Mouse (Mus musculus): ENCODE measurements at regions not wholly inside any gene's neighbourhood (a gene's known extent, or its start where the extent isn't known, plus 50 kb on each side); places are given as distances from the start of the nearest gene placed in this dataset.

GRCm38 (mm10) chr10:96427407-96427806 is 189.4 kb upstream of the Btg1 start:
- DNase-seq (ENCODE audit: low read depth): no peak

- DNase-seq (ENCODE audit: low read depth): no peak
Observed at GRCm38 (mm10) chr10:96430142-96430541, 186.7 kb upstream of the Btg1 start.

GRCm38 (mm10) chr10:96435109-96435508 is 181.7 kb upstream of the Btg1 start:
- no peak for DNase-seq (ENCODE audit: low read depth)

- no peak for DNase-seq (ENCODE audit: low read depth)
Observed at GRCm38 (mm10) chr10:96438398-96439103, 178.3 kb upstream of the Btg1 start.

- DNase-seq (ENCODE audit: low read depth): no peak
Observed at GRCm38 (mm10) chr10:96442165-96442564, 174.6 kb upstream of the Btg1 start.

- no peak for DNase-seq (ENCODE audit: low read depth)
Observed at GRCm38 (mm10) chr10:96450266-96450665, 166.5 kb upstream of the Btg1 start.

- no peak for DNase-seq (ENCODE audit: low read depth)
Observed at GRCm38 (mm10) chr10:96454857-96455256, 161.9 kb upstream of the Btg1 start.

GRCm38 (mm10) chr10:96458551-96458950 is 158.3 kb upstream of the Btg1 start:
- no peak for DNase-seq (ENCODE audit: low read depth)

GRCm38 (mm10) chr10:96459186-96459585 is 157.6 kb upstream of the Btg1 start:
- DNase-seq (ENCODE audit: low read depth): no peak

GRCm38 (mm10) chr10:96460151-96460550 is 156.7 kb upstream of the Btg1 start:
- DNase-seq (ENCODE audit: low read depth): no peak

GRCm38 (mm10) chr10:96460617-96461338 is 156.0 kb upstream of the Btg1 start:
- DNase-seq (ENCODE audit: low read depth): no peak

GRCm38 (mm10) chr10:96465967-96466366 is 150.8 kb upstream of the Btg1 start:
- no peak for DNase-seq (ENCODE audit: low read depth)

- peak; percentile 29 for DNase-seq (ENCODE audit: low read depth)
Observed at GRCm38 (mm10) chr10:96466845-96467244, 150.0 kb upstream of the Btg1 start.

- no peak for DNase-seq (ENCODE audit: low read depth)
Observed at GRCm38 (mm10) chr10:96467661-96468060, 149.1 kb upstream of the Btg1 start.

- no peak for DNase-seq (ENCODE audit: low read depth)
Observed at GRCm38 (mm10) chr10:96471523-96471922, 145.3 kb upstream of the Btg1 start.

- DNase-seq (ENCODE audit: low read depth): no peak
Observed at GRCm38 (mm10) chr10:96479350-96479749, 137.5 kb upstream of the Btg1 start.

- DNase-seq (ENCODE audit: low read depth): no peak
Observed at GRCm38 (mm10) chr10:96479786-96480185, 137.0 kb upstream of the Btg1 start.

GRCm38 (mm10) chr10:96480453-96481324 is 136.1 kb upstream of the Btg1 start:
- no peak for DNase-seq (ENCODE audit: low read depth)

GRCm38 (mm10) chr10:96481325-96481638 is 135.5 kb upstream of the Btg1 start:
- DNase-seq (ENCODE audit: low read depth): peak; percentile 22

- no peak for DNase-seq (ENCODE audit: low read depth)
Observed at GRCm38 (mm10) chr10:96486724-96487123, 130.1 kb upstream of the Btg1 start.

GRCm38 (mm10) chr10:96493706-96494105 is 123.1 kb upstream of the Btg1 start:
- no peak for DNase-seq (ENCODE audit: low read depth)

- DNase-seq (ENCODE audit: low read depth): no peak
Observed at GRCm38 (mm10) chr10:96496700-96497099, 120.1 kb upstream of the Btg1 start.

GRCm38 (mm10) chr10:96497482-96497881 is 119.3 kb upstream of the Btg1 start:
- peak; percentile 10 for DNase-seq (ENCODE audit: low read depth)

All from induced T-regulatory cell, adult 2 months (primary cell).